Mouse (Mus musculus): ENCODE measurements around the gene Kctd20.
"Not testable (repeated sequence)": the region's sequence is repeated elsewhere in the genome, so short reads cannot be mapped to it uniquely, and the experiment has no call there.

Kctd20 gene

GRCm38 (mm10) chr17:28986833-28987232, 35.1 kb downstream of the Kctd20 start:
- DNase-seq, result peak; percentile 48

DNA sequence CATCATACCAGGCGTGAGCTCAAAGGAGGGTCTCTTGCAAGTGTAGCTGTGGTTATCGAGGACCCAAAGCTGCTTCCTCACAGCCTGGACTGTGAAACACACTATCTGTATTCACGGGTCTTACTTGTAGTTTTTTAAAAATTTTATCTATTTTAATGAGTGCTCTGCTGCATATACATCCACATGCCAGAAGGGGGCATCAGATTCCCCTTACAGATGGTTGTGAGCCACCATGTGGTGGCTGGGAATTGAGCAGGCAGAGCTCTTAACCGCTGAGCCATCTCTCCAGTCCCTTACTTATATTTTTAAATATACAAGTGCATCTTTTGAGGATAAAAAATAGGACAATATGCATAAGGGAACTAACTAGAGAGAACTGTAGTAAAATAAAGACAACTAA, 36.0 kb downstream of the Kctd20 start:
- DNase-seq, result peak; percentile 61

- no peak for DNase-seq
Measured at GRCm38 (mm10) chr17:28988291-28988690, 36.5 kb downstream of the Kctd20 start.

DNA sequence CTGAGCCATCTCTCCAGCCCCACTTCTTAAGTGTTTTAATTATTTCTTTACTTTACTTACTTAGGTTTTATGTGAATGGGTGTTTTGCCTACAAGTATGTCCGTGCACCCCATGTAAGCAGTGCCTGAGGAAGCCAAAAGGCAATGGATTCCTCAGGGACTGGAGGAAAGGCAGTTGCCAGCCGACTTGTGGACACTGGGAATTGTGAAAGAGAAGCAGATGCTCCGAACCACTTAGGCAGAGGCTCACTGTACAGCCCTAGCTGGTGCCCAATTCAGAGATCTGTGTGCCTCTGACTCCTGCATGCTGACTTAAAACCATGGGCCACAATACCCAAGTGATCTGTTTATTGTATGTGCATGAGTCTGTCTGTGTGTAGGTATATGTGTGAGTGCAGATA, 37.2 kb downstream of the Kctd20 start:
- DNase-seq, result no peak

GRCm38 (mm10) chr17:28990060-28990459, 38.3 kb downstream of the Kctd20 start:
- no peak for DNase-seq

- no peak for DNase-seq
Measured at GRCm38 (mm10) chr17:28991286-28991685, 39.5 kb downstream of the Kctd20 start.

- DNase-seq, result peak; percentile 73
Measured at GRCm38 (mm10) chr17:28992105-28992504, 40.4 kb downstream of the Kctd20 start.

- not testable (repeated sequence) for DNase-seq
Measured at GRCm38 (mm10) chr17:28993004-28993403, 41.3 kb downstream of the Kctd20 start.

GRCm38 (mm10) chr17:28994615-28995014, 42.9 kb downstream of the Kctd20 start:
- DNase-seq, result no peak

- no peak for DNase-seq
Measured at GRCm38 (mm10) chr17:29000465-29000864, 48.7 kb downstream of the Kctd20 start.

GRCm38 (mm10) chr17:29003740-29004139, 52.0 kb downstream of the Kctd20 start:
- DNase-seq, result no peak

GRCm38 (mm10) chr17:29005002-29005401, 53.3 kb downstream of the Kctd20 start:
- DNase-seq, result no peak

- no peak for DNase-seq
Measured at GRCm38 (mm10) chr17:29006812-29007211, 55.1 kb downstream of the Kctd20 start.

GRCm38 (mm10) chr17:29007243-29007640, 55.5 kb downstream of the Kctd20 start:
- no peak for DNase-seq

GRCm38 (mm10) chr17:29007641-29008325, 56.0 kb downstream of the Kctd20 start, which contains the start of gene Stk38:
Stk38 (minus strand) TSS chr17:29007995.
- peak; percentile 94 for DNase-seq

DNA sequence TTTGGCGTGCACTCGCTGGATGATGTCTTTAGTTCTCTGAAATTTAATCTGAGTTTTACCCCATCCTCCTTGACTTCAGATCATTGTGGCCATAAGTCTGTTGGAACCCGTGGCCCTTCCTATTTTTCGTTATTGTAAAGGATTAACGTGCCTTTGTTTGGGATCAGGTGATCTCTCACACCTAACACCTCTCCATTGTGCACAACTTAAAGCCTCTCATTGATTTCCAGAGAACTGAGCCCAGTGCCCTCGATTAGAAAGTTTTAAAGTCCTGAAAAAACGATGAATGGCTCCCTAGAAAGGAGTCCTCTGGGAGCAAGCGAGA, 56.5 kb downstream of the Kctd20 start:
- no peak for DNase-seq

GRCm38 (mm10) chr17:29009181-29009580, 57.4 kb downstream of the Kctd20 start:
- no peak for DNase-seq

- peak; percentile 41 for DNase-seq
Measured at GRCm38 (mm10) chr17:29014235-29014634, 62.5 kb downstream of the Kctd20 start.

GRCm38 (mm10) chr17:29015638-29016037, 63.9 kb downstream of the Kctd20 start:
- DNase-seq, result peak; percentile 59

- no peak for DNase-seq
Measured at GRCm38 (mm10) chr17:29016705-29017104, 65.0 kb downstream of the Kctd20 start.

- peak; percentile 30 for DNase-seq
Measured at GRCm38 (mm10) chr17:29018292-29018984, 66.7 kb downstream of the Kctd20 start.
